Mouse (Mus musculus) heart, embryonic 14.5 days (tissue): ENCODE results near the gene Kcp. TPM values are rescaled to one million over a fixed set of nuclear protein-coding genes. Genes with fewer than 3 reads are reported as not detected.

Experiments
- ATAC-seq: fragments of 200-750 bp; cut with Nextera tagmentation; 2 replicates; pipeline ENCODE4 v1.8.0; 2017; ENCODE audit warnings: low read depth, moderate TSS enrichment; ENCODE audit not compliant: insufficient number of reproducible peaks, insufficient read depth, low FRiP score
- H3K27ac ChIP-seq, 2 experiments: fragments of 200-500 bp in 1 of 2; fragments of 300-500 bp in 1 of 2; sonication (generic) in 1 of 2; replicated peaks in 1 of 2; 2 replicates each; pipeline ENCODE4 v1.5.1; 2012 to 2014; ENCODE audit warnings: low read depth in 2 of 2, low read length in 2 of 2, control low read depth in 1 of 2, mild to moderate bottlenecking in 1 of 2, mixed read lengths in 1 of 2; ENCODE audit not compliant: control insufficient read depth in 1 of 2, insufficient read depth in 1 of 2
- H3K27me3 ChIP-seq: fragments of 300-500 bp; sonication (generic); 2 replicates; pipeline ENCODE4 v1.6.1; 2014; ENCODE audit warnings: mild to moderate bottlenecking, low read length, control low read depth; ENCODE audit not compliant: control insufficient read depth, insufficient read depth
- H3K36me3 ChIP-seq: fragments of 300-500 bp; sonication (generic); 2 replicates; pipeline ENCODE4 v1.6.1; 2014; ENCODE audit warnings: mild to moderate bottlenecking, control low read depth, low read length, mixed read lengths; ENCODE audit not compliant: control insufficient read depth, insufficient read depth
- H3K4me1 ChIP-seq, 2 experiments: fragments of 200-500 bp in 1 of 2; fragments of 300-500 bp in 1 of 2; sonication (generic) in 1 of 2; 2 replicates each; pipeline ENCODE4 v1.6.1; 2012 to 2014; ENCODE audit warnings: low read length in 2 of 2, control low read depth in 1 of 2, mixed read lengths in 1 of 2; ENCODE audit not compliant: control insufficient read depth in 2 of 2, insufficient read depth in 2 of 2
- H3K4me2 ChIP-seq: fragments of 300-500 bp; sonication (generic); 2 replicates; pipeline ENCODE4 v1.6.1; 2014; ENCODE audit warnings: mild to moderate bottlenecking, low read length
- H3K4me3 ChIP-seq, 2 experiments: fragments of 200-500 bp in 1 of 2; fragments of 300-500 bp in 1 of 2; sonication (generic) in 1 of 2; 2 replicates each; pipeline ENCODE4 v1.5.1; 2012 to 2014; ENCODE audit warnings: low read length in 2 of 2, mild to moderate bottlenecking in 2 of 2, control low read depth in 1 of 2, low read depth in 1 of 2, moderate library complexity in 1 of 2; ENCODE audit not compliant: control insufficient read depth in 1 of 2, insufficient read depth in 1 of 2
- H3K9ac ChIP-seq: fragments of 300-500 bp; sonication (generic); 2 replicates; pipeline ENCODE4 v1.6.1; 2014; ENCODE audit warnings: mild to moderate bottlenecking, low read length
- H3K9me3 ChIP-seq: fragments of 300-500 bp; sonication (generic); 2 replicates; pipeline ENCODE4 v1.6.1; 2016; ENCODE audit warnings: low read length, control low read depth; ENCODE audit not compliant: control insufficient read depth
- WGBS: fragments of 180-500 bp; shearing (Covaris S2); extraction: QIAGEN DNeasy Blood & Tissue Kit; methylation state at CpG from one replicate; pipeline ENCODE4 v1.1.7; 2014; 5-methylcytosine and 5-hydroxymethylcytosine counted together
- polyA plus RNA-seq: library from polyadenylated mRNA; unstranded; fragments of >200 nt; fragmentation: Nextera tagmentation; extraction: Ambion mirVana; gene quantifications from 2 replicates; pipeline ENCODE4 v1.2.1, GENCODE M21; 2014

Kcp gene
- polyA plus RNA-seq, 1 experiment from 2014 or later = 10.2 TPM

DNA sequence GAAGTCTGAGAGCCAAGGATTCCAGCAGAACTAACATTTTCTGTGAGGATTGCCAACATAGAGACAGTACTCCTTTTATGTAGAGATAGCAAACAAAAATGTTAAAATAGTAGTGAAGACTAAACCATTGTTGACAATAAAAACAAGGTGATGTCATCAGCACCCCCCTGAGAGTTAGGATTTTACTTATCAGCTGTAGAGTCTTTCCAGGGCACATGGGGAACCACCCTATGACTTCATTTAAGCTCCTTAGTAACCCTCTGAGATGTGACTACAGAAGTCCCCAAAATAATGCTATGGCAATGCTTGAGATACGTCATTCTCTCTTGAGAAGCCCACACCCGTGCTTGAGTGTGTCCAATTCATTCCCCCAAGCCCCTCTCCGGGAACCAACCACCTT lies 44.4 kb downstream of the Kcp start:
- Histone ChIP-seq H3K27me3 (no peaks in the 10 kb centered on the region), H3K27ac (no peak overlapping the region), H3K9me3 (no peaks in the 10 kb centered on the region), H3K4me3 (no peak overlapping the region), H3K4me1 (peaks cover 1 to 2% of the 10 kb centered on the region in 2 experiments; a peak in 2 of 4 replicates), H3K4me2 (no peak overlapping the region), H3K36me3 (peaks cover 36% of the 10 kb centered on the region), H3K9ac (no peak overlapping the region)
- 63% methylated on average over 3 of the region's 3 CpGs for WGBS
- no peak for ATAC-seq

DNA sequence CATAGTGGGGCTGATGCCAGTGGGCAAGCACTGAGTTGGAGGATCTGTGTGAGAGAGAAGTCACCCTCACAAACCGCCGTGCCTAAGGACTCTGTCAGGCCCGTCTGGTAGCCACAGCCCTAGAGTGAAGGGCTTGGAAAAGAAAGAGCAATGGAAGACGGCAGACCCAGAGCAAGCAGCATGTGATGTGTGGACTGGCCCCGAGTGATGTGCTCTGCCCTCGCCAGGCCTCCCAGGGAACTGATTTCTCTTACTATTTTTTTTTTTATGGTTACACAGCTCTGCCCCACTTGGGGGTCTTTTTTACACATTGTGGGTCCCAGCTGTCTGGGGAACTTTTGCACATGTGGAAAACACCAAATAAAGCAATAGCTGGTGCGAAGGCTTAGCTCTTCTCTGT lies 46.2 kb downstream of the Kcp start:
- WGBS = 55% methylated on average over 7 of the region's 7 CpGs
- Histone ChIP-seq H3K27me3 (no peaks in the 10 kb centered on the region), H3K36me3 (peaks cover 55% of the 10 kb centered on the region), H3K9me3 (no peaks in the 10 kb centered on the region), H3K27ac (no peak overlapping the region), H3K4me1 (0 out of 4 replicates have a peak, but pooled peaks cover 0 to 2% of the 10 kb centered on the region in 2 experiments), H3K4me3 (no peak overlapping the region), H3K4me2 (no peak overlapping the region), H3K9ac (no peak overlapping the region)
- no peak for ATAC-seq

DNA sequence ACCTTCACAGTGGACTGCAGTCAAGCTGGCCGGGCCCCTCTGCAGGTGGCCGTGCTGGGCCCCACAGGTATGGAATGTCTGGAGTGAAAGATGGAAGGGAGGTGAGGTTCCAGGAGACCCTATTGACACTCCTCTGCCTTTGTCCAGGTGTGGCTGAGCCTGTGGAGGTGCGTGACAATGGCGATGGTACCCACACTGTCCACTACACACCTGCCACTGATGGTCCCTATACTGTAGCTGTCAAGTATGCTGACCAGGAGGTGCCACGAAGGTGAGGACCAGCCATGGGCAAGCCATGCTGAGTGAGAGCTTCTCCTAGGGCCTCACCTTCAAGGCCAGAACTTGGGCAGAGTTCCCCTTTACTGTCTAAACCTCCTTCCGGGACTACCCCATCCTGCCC lies 57.1 kb downstream of the Kcp start:
- ATAC-seq = no peak
- H3K27ac ChIP-seq = no peak overlapping the region
- no peak overlapping the region for H3K9ac ChIP-seq
- H3K4me1 ChIP-seq = no peaks in the 10 kb centered on the region
- no peaks in the 10 kb centered on the region for H3K27me3 ChIP-seq
- WGBS = 91% methylated on average over 6 of the region's 6 CpGs
- peaks cover 99% of the 10 kb centered on the region for H3K36me3 ChIP-seq
- no peak overlapping the region for H3K4me2 ChIP-seq
- H3K4me3 ChIP-seq = no peak overlapping the region
- no peaks in the 10 kb centered on the region for H3K9me3 ChIP-seq

DNA sequence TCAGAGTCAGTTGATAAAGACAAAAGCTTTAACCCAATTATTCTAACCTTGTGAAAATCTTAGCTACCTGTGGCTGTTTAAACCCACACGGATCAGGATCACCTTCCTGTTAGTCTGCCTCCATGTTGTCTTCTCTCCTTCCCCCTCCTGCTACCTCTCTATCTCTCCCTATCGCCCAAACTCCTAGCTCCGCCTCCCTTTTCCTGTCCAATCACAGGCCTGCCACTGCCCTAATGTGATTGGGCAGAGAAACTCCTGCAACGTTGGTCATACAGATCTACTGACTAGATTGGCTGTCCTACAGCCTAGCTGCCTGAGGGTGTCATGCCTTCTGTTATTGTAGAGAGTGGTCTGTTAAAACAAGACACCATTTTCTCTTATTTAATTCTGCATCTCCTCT lies 57.9 kb downstream of the Kcp start:
- Histone ChIP-seq H3K36me3 (peaks cover 99% of the 10 kb centered on the region), H3K27me3 (no peaks in the 10 kb centered on the region), H3K4me3 (no peak overlapping the region), H3K4me2 (no peak overlapping the region), H3K9ac (no peak overlapping the region), H3K9me3 (no peaks in the 10 kb centered on the region), H3K4me1 (no peaks in the 10 kb centered on the region), H3K27ac (no peak overlapping the region)
- no peak for ATAC-seq
- WGBS = 24% methylated on average over 4 of the region's 4 CpGs

DNA sequence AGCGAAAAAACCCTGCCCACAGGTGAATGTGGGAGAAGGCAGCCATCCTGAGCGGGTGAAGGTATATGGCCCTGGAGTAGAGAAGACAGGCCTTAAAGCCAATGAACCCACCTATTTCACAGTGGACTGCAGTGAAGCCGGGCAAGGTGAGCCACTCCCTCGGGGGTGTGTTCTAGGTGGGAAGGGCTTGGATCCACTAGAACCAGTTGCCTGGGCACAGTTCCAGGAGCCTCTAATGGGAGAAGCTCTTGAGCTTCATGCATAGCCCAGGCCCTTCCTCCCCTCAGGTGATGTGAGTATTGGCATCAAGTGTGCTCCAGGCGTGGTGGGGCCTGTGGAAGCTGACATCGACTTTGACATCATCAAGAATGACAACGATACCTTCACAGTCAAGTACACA lies 62.4 kb downstream of the Kcp start:
- no peaks in the 10 kb centered on the region for H3K9me3 ChIP-seq
- no peaks in the 10 kb centered on the region for H3K4me1 ChIP-seq
- H3K4me2 ChIP-seq = no peak overlapping the region
- WGBS = 85% methylated on average over 7 of the region's 7 CpGs
- ATAC-seq = no peak
- peaks cover 100% of the 10 kb centered on the region for H3K36me3 ChIP-seq
- no peak overlapping the region for H3K27ac ChIP-seq
- no peak overlapping the region for H3K9ac ChIP-seq
- no peak overlapping the region for H3K4me3 ChIP-seq
- H3K27me3 ChIP-seq = no peaks in the 10 kb centered on the region

- no peaks in the 10 kb centered on the region for H3K27me3 ChIP-seq
- H3K27ac ChIP-seq = no peak overlapping the region
- H3K9ac ChIP-seq = no peak overlapping the region
- no peak overlapping the region for H3K4me2 ChIP-seq
- no peak for ATAC-seq
- H3K4me1 ChIP-seq = no peaks in the 10 kb centered on the region
- H3K4me3 ChIP-seq = no peak overlapping the region
- WGBS = 61% methylated on average over 11 of the region's 11 CpGs
- H3K36me3 ChIP-seq = peaks cover 100% of the 10 kb centered on the region
- H3K9me3 ChIP-seq = no peaks in the 10 kb centered on the region
These were observed 63.0 kb downstream of the Kcp start for GRCm38 (mm10) chr6:29444773-29445172.

DNA sequence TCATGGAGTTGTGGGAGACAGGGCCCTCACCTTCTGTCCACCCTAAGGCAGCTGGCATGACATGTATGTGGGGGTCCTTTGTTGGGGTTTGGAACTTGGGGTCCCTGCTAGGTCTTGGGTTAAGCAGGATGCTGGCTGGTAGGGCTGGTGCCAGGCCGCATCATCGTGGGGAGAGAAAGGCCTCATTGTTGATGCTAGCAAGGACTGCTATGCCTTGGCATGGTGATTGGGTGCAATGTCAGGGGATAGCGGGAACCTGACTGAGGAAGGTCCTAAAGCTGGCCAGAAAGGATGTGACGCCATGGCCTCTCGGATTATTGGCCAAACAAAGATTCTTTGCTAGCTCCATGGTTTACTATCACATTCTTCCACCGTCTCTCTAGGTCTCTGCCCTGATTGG lies 68.0 kb downstream of the Kcp start:
- no peak overlapping the region for H3K4me2 ChIP-seq
- ATAC-seq = no peak
- no peak overlapping the region for H3K4me3 ChIP-seq
- H3K9me3 ChIP-seq = no peaks in the 10 kb centered on the region
- H3K36me3 ChIP-seq = peaks cover 82% of the 10 kb centered on the region
- no peak overlapping the region for H3K9ac ChIP-seq
- no peaks in the 10 kb centered on the region for H3K27me3 ChIP-seq
- 88% methylated on average over 6 of the region's 6 CpGs for WGBS
- H3K4me1 ChIP-seq = peaks cover 12 to 20% of the 10 kb centered on the region in 2 experiments
- H3K27ac ChIP-seq = no peak overlapping the region

DNA sequence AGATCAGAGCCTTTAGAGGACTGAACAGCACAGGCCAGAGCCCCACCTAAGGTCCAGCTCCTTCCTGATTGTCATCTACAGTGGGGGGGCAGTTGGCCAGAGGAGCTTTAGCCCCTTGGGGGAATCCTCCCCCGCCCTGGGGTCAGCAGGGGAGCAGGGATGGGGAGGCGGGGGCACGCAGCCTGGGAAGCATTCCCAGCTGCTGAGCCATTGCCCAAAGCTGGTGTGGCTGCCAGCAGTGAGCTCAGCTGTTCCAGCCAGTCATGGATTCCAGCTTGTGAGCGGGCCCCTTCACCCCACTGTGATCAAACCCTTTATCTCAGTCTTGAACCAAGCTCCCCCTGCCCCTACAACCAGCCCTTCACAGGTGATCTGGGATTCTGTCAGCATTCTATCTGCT lies 68.5 kb downstream of the Kcp start:
- no peak overlapping the region for H3K27ac ChIP-seq
- H3K27me3 ChIP-seq = no peaks in the 10 kb centered on the region
- H3K4me3 ChIP-seq = no peak overlapping the region
- H3K9ac ChIP-seq = no peak overlapping the region; the same call in 1 of the 2 replicates
- WGBS = 90% methylated on average over 4 of the region's 4 CpGs
- H3K36me3 ChIP-seq = peaks cover 76% of the 10 kb centered on the region
- H3K4me1 ChIP-seq = peaks cover 12 to 20% of the 10 kb centered on the region in 2 experiments
- H3K4me2 ChIP-seq = no peak overlapping the region
- ATAC-seq = no peak
- H3K9me3 ChIP-seq = no peaks in the 10 kb centered on the region
